Mouse (Mus musculus) kidney, postnatal 36 days (tissue): ENCODE data around the gene Crxos.

Experiments
- DNase-seq, 2 experiments: peaks; one replicate each; pipeline ENCODE4 v3.0.0; 2021 to 2022; ENCODE audit warnings: mixed read lengths in 2 of 2

Crxos gene

DNA sequence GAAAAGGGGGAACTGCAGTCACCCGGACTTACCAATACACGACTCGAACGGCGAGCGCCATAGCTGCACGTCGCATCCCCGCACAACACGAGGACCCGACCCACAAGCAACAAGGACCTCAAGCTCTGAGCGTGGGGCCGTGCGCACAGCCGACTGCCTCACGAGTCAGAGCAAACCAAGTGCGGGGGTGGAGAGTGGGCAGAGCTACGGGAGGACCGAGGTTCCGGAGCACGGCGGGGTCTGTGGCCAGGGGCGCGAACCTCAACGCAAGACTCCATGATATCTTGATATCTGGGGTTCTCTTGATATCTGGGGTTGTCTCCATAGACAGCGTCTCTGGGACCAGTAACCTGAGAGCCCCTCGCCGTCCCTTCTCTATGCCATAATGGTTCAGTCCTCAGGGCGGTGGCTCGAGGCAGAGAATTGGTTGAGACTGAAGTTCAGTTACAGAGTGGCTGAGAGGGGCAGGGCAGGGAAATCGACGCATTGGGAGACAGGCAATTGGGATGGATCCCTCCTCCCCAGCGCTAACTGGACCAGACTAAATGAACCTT is 39.9 kb downstream of the Crxos start, which contains the start of gene Selenow:
TSS of gene Selenow (minus strand) at position 183 of the 554 bp plus-strand sequence.
- DNase-seq, result peak; percentile 88 to 91

DNA sequence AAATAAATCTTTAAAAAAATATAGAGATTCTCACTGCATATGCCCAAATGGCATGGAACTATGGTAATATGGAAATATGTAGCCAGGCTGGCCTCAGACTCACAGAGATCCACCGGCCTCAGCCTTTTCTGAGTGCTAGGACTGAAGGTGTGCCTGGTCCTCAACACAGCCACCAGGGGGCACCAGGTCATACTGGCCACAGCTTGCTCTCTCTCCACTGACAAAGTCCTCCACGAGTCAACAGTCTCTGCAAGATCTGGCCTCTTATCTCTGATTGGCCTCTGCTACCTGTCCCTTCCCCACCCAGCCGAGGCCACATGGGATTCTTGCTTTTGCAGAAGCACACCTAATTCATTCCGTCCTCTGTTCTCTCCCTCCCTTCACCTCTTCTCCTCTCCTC is 47.5 kb downstream of the Crxos start:
- peak; percentile 61 to 89 for DNase-seq

DNA sequence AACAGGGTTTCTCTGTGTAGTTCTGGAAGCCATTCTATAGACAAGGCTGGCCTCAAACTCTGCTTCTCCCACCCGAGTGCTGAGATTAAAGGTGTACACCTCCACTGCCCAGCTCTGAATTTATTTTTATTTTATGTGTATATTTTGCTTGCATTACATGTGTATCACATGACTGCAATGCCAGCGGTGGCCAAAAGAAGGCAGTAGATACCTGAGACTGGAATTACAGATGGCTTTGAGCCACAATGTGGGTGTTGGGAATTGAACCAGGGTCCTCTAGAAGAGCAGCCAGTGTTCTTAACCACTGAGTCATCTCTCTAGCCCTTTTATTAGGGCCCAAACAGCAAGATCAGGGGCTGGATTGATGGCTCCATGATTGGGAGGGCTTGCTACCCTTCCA is 48.1 kb downstream of the Crxos start:
- DNase-seq, result no peak

DNA sequence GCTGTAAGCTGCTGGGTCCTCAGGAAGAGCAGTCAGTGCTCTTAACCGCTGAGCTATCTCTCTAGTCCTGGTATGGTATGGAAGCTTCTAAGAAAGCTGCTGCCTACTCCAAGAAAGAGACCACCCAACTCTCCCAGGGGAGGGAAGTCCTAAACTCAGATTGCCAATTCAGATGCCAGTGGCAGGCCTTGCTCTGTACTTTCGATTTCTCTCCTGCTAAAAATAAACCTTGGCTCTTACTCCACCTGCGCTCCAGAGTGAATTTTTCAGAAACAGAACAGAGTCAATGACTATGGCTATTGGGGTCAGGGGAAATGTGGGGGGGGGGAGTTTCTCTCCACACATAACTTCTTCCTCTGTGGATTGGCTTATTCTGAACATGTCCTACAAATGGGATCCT is 49.2 kb downstream of the Crxos start:
- no peak for DNase-seq

DNA sequence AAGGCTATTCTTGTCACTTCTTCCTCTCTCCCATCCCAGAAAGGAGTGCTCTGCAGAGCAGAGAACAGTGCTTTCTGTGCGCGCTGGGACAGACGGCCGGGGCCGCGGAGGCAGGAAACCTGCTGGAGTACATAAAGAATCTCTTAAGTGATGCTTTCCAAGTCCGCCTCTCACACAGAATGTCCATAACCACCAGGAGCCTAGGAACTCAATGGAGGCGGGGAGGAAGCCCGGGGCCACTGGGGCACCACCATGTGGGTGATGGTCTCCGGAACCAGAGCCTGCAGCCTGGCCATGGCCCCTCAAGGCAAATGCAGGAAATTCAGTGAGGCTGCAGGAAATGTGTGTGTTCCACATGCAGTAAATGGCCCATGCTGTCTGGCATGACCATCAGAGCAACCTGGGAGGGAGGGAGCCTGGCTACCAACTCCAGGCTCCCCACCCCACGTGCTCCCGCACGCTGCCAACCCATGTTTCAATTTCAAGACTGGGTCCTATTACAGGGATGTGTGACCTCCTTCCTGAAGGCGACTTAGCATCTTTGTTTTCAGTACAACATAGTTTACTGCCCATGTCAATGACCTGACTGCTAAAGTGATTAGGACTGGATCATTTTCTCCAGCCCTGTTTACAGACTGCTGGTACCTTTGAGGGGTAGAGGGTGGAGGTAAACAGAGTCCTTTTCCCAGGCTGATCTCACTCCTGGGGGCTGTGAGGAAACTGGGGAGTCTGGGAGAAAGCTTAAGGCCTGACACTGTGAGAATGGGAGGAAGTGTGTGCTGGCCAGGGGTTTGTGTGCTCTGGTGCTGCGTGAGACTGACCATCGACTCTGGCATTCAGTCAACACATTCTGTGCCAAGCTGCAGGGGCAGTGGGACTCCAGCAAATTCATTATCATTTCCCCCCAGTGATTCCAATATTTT is 51.3 kb downstream of the Crxos start:
- DNase-seq, result peak in 1 of 2 experiments; percentile 51

DNA sequence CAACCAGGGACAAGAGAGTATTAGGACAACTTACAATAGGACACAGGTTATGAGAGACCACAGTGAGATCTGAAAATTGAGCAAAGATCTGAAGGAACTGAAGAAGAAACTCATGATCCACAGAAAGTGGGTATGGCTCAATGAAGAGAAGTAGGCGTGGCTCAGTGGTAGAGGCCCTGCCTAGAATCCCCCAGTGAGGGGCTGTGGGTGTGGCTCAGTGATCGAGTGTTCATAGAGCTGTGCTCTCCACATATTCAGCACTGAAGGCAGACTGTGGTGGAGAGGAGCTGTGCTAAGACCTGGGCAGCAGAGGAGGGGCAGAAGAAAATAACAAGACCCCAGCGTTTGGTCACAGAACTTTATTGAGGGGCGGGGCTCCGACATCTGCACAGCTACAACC is 55.1 kb downstream of the Crxos start:
- DNase-seq, result no peak

DNA sequence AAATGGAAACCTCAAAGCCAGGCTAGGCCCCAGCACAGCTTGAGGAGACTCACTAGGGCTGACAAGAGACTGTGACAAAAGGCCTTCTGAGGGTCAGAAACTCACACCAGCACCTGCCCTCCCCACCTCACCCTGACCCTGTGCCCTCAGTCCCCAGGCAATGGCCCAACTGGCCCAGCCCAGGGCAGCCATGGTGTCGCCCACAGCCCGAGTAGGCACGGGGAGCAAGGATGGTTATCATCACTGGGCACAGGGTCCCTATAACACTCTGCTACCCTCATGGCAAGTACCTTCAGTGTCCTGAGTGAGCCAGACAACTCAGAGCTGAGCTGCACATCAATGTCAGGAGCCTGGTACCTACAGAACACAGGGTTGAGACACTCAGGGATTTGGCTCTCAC is 56.2 kb downstream of the Crxos start:
- DNase-seq, result no peak

DNA sequence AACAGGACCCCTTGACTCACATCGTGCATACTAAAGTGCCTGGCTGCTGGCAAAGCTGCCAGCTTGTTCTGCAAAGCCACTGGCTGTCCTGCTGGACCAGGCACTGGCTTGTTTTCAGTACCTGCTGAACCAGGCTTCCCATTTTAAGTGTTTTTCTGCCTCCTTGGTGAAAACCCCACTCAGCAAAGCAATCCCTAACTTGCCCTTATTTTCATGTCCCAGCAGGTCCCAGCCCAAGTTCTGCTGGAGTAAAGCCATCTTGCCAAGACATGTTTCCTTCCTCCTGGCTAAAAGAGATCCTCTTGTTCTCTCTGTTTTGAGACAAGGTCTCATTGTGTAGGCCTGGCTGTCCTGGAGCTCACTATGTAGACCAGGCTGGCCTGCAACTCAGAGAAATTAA is 61.9 kb downstream of the Crxos start:
- no peak for DNase-seq

DNA sequence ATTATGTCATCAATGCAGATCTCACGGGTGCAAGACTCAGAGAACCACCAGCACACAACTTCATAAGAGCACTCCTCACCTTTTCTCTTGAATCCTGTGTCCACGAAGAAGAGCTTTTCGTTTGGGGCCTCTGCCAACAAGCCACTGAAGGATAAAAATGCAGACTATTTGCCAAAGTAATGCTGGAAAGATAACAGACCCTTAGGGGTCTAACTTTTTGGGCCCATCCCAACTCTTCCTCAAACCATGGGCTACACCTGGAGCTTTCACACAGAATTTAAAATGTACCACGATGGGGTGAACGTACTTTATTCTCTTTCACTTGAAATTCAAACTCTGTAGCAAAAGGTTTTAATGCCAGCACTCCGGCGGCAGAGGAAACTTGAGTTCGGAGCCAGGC is 62.8 kb downstream of the Crxos start:
- no peak for DNase-seq

DNA sequence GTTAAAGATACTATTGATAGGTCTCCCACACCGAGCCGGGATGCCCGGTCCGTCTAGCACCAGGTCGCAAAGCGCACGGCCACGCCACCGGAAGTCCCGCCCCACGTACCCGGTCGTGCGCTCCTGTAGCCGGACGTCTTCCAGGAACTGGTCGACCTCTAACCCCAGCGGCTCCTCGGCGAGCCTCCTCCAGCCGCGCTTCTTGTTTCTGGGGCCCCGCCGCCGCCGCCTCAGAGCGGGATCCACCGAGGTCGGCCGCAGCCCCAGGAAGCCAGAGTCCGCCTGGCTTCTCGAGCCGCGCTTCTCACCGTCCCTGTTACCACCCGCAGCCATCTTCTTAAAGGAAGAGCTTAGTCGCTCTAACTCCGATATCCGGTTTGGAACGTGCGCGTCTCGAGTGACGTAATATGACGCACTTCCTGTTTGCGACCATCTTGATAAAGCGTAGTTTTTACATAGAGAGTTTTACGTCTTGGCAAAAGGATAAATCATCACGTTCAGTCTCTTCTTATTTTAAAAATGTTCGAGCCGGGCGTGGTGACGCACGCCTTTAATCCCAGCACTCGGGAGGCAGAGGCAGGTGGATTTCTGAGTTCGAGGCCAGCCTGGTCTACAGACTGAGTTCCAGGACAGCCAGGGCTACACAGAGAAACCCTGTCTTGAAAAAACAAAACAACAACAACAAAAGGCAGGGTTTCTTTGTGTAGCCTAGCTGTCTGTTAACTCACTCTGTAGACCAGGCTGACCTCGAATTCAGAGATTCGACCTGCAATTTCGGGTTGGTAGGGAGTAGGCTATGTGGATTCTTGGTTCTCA is 63.5 kb downstream of the Crxos start, which contains the start of gene Nop53:
TSS of gene Nop53 (minus strand) at position 354 of the 816 bp plus-strand sequence.
- DNase-seq, result peak; percentile 96 to 97

DNA sequence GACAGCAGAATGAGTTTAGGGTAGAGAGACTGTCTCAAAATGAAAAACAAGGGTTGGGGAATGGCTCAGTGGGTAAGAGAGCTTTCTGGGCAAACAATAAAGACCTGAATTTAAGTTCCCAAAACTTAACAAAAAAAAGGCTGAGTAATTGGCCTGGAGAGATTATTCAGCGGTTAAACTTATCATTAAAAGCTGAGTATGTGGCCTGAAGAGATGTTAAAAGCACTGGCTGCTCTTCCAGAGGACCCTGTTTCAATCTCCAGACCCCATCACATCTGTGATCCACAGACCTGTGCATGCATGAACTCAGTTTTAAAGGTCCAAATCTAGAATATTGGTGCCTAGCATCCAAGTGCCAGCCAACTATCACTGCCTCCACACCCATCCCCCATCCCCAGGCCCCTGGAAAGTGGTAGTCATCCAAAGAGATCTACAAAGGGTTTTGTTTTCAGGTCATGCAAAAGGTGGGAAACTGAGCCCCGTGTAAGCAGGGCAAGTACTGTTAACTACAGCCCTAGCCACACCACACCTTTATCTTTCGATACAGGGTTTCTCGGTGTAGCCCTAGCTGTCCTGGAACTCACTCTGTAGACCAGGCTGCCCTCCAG is 65.3 kb downstream of the Crxos start:
- DNase-seq, result no peak

DNA sequence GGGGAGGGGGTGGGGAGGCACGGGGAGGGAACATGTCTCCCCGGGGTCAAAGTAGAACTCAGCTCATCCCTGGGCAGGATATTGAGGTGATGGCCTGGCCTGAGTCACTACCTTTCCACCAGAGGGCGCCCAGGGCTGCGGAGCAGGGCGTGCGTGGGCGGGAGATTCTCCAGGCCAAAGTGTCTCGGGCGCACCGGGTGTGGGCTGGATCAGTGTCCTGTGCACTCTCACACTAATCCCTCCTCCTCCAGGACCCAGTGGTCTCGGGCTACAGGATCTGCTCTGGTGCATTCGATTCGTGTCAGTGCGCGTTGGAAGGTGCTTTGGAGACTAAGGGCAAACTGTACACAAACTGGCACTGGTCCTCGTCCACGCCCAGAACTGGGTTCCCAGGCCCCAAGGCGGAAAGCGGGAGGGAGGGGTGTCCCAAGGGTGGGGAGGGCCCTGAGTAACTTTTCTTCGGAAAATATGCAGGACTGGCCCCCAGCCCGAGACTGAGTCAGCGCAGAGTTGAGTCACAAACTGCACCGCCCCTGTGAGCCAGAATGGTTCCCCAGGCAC is 66.0 kb downstream of the Crxos start:
- DNase-seq, result peak; percentile 89 to 95

DNA sequence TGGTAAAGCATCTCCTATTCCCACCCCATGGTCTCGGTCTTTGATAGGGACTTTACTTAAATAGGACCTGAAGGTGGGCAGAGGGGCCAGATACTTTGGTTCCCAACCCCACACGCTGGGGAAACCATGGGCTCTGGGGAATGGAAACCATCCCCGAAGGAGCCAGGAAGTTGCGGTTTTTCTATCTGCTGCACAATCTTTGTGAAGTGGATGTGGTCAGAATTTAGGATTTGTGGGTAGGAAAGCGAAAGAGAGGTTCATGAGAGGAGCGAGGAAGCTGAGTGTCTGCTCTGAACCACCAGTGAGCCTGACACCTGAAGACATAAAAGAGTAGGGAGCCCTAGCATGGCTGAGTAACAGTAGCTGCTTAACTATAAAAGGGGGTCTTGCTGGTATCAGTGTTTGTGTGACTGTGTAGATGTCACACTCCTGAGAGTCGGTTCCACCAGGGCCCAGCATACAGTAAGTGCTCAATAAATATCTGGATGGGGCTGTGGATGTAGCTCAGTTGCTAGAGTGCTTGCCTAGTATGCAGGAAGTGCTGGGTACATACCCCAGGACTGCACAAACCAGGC is 66.9 kb downstream of the Crxos start:
- no peak for DNase-seq

DNA sequence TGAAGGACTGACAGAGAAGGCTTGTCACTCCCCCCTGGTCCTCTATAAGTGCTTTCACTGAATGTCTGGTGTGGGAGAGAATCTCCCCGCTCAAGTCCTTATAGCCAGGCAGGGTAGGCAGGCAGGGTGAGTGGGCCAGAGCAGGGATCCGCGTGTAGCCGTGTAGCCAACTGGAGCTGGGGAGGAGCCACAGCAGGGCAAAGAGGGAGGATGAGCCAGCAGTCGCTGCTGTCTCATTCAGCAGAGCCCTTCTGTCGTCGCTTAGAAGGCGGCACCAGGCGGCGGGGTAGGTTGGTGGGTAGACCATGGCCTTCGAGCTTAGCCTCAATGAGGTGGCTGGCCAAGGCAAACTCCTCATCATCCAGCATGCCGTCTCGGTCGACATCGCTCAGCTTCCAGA is 67.6 kb downstream of the Crxos start:
- DNase-seq, result no peak

DNA sequence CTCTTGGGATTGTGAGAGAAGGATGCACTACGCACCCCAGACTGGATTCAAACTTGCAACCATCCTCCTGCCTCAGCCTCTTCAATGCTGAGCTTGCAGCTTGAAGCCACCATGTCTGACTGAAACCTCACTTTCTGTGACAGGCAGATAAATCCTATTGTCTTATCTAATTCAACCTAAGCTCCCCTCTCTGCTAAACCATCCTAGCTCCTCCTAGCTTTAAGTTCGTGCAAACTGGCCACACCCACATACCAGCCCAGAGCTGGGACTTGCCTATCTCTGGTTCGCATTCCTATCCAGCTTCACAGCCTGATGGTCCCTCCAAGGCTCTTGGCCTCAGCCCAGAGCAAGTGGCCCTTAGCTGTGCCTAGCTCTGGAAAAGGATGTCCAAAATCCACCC is 70.0 kb downstream of the Crxos start:
- no peak for DNase-seq
